Mouse (Mus musculus): ENCODE data around the gene Rln3. TPM values are rescaled to one million over a fixed set of nuclear protein-coding genes. Genes with fewer than 3 reads are reported as not detected.
A peak's percentile ranks its signal among the peaks of the same experiment; 100 is the strongest.
"Not testable (repeated sequence)": the region's sequence is repeated elsewhere in the genome, so short reads cannot be mapped to it uniquely, and the experiment has no call there.

Gene Rln3
- polyA plus RNA-seq, 1 experiment = not detected

- H3K79me3 ChIP-seq (ENCODE audit: low read depth) = no peaks in the 10 kb centered on the region
- no peaks in the 10 kb centered on the region for H3K79me2 ChIP-seq (ENCODE audit: control insufficient read depth, insufficient read depth)
- TF ChIP-seq MYOG (IDR thresholded peaks at IDR 0.05; ENCODE audit: control insufficient read depth, extremely low read depth, insufficient read length) (no peak), FOSL1 (IDR thresholded peaks at IDR 0.05; ENCODE audit: insufficient read depth, low read length, poor library complexity, severe bottlenecking) (no peak)
- H3K4me3 ChIP-seq (ENCODE audit: insufficient read depth, poor library complexity, severe bottlenecking) = peak within 1 kb of the TSS; percentile 11
- H3K36me3 ChIP-seq (ENCODE audit: control insufficient read depth, insufficient read depth) = no peaks in the 10 kb centered on the region
- peaks cover 3% of the 10 kb centered on the region for H3K27me3 ChIP-seq (ENCODE audit: control insufficient read depth, insufficient read depth, insufficient read length)
- H3ac ChIP-seq (ENCODE audit: control insufficient read depth, insufficient read length, low read depth) = peak within 1 kb of the TSS; percentile 55
Observed at GRCm38 (mm10) chr8:84011705-84012498, 32.9 kb downstream of the Rln3 start, which contains the start of gene 2210011C24Rik. TSS of gene 2210011C24Rik (minus strand) at chr8:84012171.

DNA sequence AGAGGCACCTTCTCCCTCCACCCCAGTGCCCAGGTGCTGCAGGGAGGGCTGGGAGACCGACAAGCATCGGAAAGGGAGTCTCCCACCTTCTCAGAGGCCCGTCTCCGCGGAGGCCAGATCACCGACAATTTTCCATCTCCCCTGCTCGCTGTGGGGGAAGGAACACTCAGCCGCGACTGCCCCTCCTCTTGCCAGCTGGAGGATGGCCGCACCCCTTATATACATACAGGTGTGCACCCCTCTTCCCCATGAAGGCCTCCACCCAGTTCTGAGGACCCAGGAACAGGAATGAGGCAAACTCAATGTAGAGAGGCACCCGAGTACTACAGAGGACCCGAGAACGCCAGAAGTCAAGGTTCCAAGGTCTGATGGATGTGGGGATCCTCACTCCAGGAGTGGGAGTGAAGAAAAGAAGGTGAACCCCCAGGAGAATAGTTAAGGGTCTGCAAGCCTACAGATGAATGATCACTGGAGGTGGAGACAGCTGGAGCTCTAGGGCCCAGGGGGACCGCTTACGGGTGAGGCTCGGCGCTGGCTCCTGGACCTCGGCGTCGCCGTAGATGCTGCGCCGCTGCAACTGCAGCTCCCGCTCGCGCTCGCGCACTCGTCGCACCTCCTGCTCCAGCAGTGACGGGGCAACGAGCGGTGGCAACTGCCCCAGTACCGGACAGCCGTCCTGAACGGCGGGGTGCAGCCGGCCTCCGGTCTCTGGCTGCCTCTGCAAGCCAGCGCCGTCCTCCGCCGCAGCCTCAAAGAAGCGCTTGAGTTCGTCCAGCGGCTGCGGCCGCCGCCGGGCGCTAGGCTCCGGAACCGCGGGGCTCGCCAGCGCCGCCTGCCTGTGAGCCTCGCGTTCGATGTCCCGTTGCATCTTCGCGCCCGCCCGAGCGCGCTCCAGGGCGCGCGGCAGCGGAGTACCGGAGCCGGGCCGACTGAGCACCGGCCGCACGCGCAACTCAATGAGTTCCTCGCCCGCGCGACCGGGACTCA, 33.9 kb downstream of the Rln3 start:
- TF ChIP-seq MAX (IDR thresholded peaks at IDR 0.05) (peak; percentile 29), USF1 (IDR thresholded peaks at IDR 0.05; ENCODE audit: low read depth) (no peak), MYOG (IDR thresholded peaks at IDR 0.05; ENCODE audit: control insufficient read depth, extremely low read depth, insufficient read length) (no peak), CEBPB (IDR thresholded peaks at IDR 0.05; ENCODE audit: low read depth) (no peak), CTCF (IDR thresholded peaks at IDR 0.05; ENCODE audit: control insufficient read depth, insufficient read depth, insufficient read length) (peak; percentile 92), MYOD1 (IDR thresholded peaks at IDR 0.05; ENCODE audit: control insufficient read depth, insufficient read length, low read depth) (no peak)
- H3K4me3 ChIP-seq (ENCODE audit: insufficient read depth, poor library complexity, severe bottlenecking) = no peak overlapping the region
- peaks cover 3% of the 10 kb centered on the region for H3K27me3 ChIP-seq (ENCODE audit: control insufficient read depth, insufficient read depth, insufficient read length)
- H3K79me2 ChIP-seq (ENCODE audit: control insufficient read depth, insufficient read depth) = no peaks in the 10 kb centered on the region
- no peaks in the 10 kb centered on the region for H3K36me3 ChIP-seq (ENCODE audit: control insufficient read depth, insufficient read depth)
- H3K79me3 ChIP-seq (ENCODE audit: low read depth) = no peaks in the 10 kb centered on the region
- peak overlapping the region; percentile 55 for H3ac ChIP-seq (ENCODE audit: control insufficient read depth, insufficient read length, low read depth)

GRCm38 (mm10) chr8:84009876-84010275, 34.9 kb downstream of the Rln3 start:
- H3ac ChIP-seq (ENCODE audit: control insufficient read depth, insufficient read length, low read depth) = no peak overlapping the region
- no peaks in the 10 kb centered on the region for H3K79me3 ChIP-seq (ENCODE audit: low read depth)
- H3K36me3 ChIP-seq (ENCODE audit: control insufficient read depth, insufficient read depth) = no peaks in the 10 kb centered on the region
- peak; percentile 78 for TF ChIP-seq CTCF (IDR thresholded peaks at IDR 0.05; ENCODE audit: control insufficient read depth, insufficient read depth, insufficient read length)
- TF ChIP-seq CEBPB (IDR thresholded peaks at IDR 0.05; ENCODE audit: low read depth) = no peak
- no peaks in the 10 kb centered on the region for H3K79me2 ChIP-seq (ENCODE audit: control insufficient read depth, insufficient read depth)
- no peak overlapping the region for H3K4me3 ChIP-seq (ENCODE audit: insufficient read depth, poor library complexity, severe bottlenecking)
- peaks cover 3% of the 10 kb centered on the region for H3K27me3 ChIP-seq (ENCODE audit: control insufficient read depth, insufficient read depth, insufficient read length)

DNA sequence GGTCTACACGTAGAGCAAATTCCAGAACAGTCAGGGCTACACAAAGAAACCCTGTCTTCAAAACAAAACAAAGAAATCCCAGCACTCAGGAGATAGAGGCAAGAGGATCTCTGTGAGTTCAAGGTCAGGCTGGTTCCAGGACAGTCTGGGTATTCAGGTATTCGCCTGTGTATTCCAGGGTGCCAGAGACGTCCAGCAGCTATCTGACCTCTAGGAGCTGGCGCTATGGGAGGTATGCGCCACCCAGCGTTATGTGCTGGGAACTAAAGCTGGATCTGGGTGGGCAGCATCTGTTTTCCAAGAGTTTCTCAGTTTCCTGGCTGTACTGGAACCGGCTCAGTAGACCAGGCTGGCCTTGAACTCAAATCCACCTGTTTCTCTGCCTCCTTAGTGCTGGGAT, 36.4 kb downstream of the Rln3 start:
- peaks cover 3% of the 10 kb centered on the region for H3K27me3 ChIP-seq (ENCODE audit: control insufficient read depth, insufficient read depth, insufficient read length)
- no peaks in the 10 kb centered on the region for H3K79me2 ChIP-seq (ENCODE audit: control insufficient read depth, insufficient read depth)
- H3K79me3 ChIP-seq (ENCODE audit: low read depth) = no peaks in the 10 kb centered on the region
- H3K4me3 ChIP-seq (ENCODE audit: insufficient read depth, poor library complexity, severe bottlenecking) = no peak overlapping the region
- H3K36me3 ChIP-seq (ENCODE audit: control insufficient read depth, insufficient read depth) = no peaks in the 10 kb centered on the region
- H3ac ChIP-seq (ENCODE audit: control insufficient read depth, insufficient read length, low read depth) = no peak overlapping the region
- peak; percentile 21 for TF ChIP-seq CTCF (IDR thresholded peaks at IDR 0.05; ENCODE audit: control insufficient read depth, insufficient read depth, insufficient read length)
- TF ChIP-seq USF1 (IDR thresholded peaks at IDR 0.05; ENCODE audit: low read depth) = no peak

DNA sequence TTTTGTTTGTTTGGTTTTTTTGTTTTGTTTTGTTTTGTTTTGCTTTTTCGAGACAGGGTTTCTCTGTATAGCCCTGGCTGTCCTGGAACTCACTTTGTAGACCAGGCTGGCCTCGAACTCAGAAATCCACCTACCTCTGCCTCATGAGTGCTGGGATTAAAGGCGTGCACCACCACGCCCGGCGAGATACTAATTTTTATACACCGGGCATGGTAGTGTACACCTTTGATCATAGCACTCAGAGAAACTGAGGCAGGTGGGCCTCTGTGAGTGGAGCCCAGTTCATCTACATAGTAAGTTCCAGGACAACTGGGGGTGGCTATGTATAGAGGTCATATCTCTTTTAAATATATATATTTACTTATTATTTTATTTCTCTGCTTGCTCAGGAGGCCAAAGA, 39.3 kb downstream of the Rln3 start:
- H3K36me3 ChIP-seq (ENCODE audit: control insufficient read depth, insufficient read depth) = peaks cover 16% of the 10 kb centered on the region
- H3ac ChIP-seq (ENCODE audit: control insufficient read depth, insufficient read length, low read depth); H3K79me3 ChIP-seq (ENCODE audit: low read depth); H3K27me3 ChIP-seq (ENCODE audit: control insufficient read depth, insufficient read depth, insufficient read length); H3K4me3 ChIP-seq (ENCODE audit: insufficient read depth, poor library complexity, severe bottlenecking); H3K79me2 ChIP-seq (ENCODE audit: control insufficient read depth, insufficient read depth): not testable (repeated sequence)

DNA sequence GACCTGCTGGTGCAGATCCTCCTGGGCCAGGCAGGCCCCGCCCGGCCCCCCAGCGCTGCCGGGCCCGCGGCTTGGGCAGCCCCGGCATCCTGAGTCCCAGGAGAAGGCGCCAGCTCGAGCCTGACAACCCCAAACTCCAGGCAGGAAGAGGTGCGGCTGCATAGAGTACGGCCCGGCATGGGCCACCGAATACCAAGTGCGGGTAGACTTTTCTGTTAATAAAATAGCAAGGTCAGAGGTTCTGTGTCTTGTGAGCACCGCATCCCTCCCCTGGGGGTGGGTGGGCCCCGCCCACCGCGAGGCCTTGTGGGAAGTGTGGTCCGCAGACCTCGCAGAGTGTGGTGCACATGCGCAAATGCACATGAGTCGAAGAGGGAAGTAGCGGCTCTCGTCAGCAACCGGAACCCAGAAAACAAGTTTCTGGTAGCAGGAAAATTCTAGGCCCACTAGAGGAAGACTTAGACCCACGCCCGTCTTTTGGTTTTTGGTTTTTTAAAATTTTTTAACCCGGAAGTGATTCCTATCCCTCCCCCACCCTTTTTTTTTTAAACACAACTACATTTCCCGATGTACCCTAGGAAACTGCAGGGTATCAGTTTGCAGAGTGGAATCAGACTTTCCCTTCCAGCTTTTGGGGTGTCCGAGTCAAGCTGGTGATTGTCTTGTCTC, 40.1 kb downstream of the Rln3 start:
- peaks cover 24% of the 10 kb centered on the region for H3K36me3 ChIP-seq (ENCODE audit: control insufficient read depth, insufficient read depth)
- peak overlapping the region; percentile 45 for H3ac ChIP-seq (ENCODE audit: control insufficient read depth, insufficient read length, low read depth)
- peaks cover 3% of the 10 kb centered on the region for H3K79me3 ChIP-seq (ENCODE audit: low read depth)
- no peaks in the 10 kb centered on the region for H3K27me3 ChIP-seq (ENCODE audit: control insufficient read depth, insufficient read depth, insufficient read length)
- peak overlapping the region; percentile 30 for H3K4me3 ChIP-seq (ENCODE audit: insufficient read depth, poor library complexity, severe bottlenecking)
- H3K79me2 ChIP-seq (ENCODE audit: control insufficient read depth, insufficient read depth) = peaks cover 3% of the 10 kb centered on the region
- TF ChIP-seq FOSL1 (IDR thresholded peaks at IDR 0.05; ENCODE audit: insufficient read depth, low read length, poor library complexity, severe bottlenecking) = no peak

Data from C2C12 (cell line).